Mouse (Mus musculus): ENCODE data around the gene Chd2. TPM values are rescaled to one million over a fixed set of nuclear protein-coding genes. Genes with fewer than 3 reads are reported as not detected.

The Chd2 gene
- polyA plus RNA-seq, 1 experiment from 2014 or later = 50.5 TPM

- Histone ChIP-seq H3K27me3 (replicated peaks; ENCODE audit: control insufficient read depth, insufficient read depth, low read length) (no peaks in the 10 kb centered on the region), H3K36me3 (ENCODE audit: control insufficient read depth, insufficient read depth, low read length) (peaks cover 93% of the 10 kb centered on the region), H3K9ac (ENCODE audit: low read length) (no peak overlapping the region), H3K9me3 (ENCODE audit: control insufficient read depth, low read length) (no peaks in the 10 kb centered on the region), H3K4me2 (ENCODE audit: low read length) (no peak overlapping the region), H3K4me1 (replicated peaks; ENCODE audit: control insufficient read depth, insufficient read depth, low read length) (no peaks in the 10 kb centered on the region), H3K27ac (ENCODE audit: low read depth) (no peak overlapping the region), H3K4me3 (ENCODE audit: low read depth, low read length) (no peak overlapping the region)
- no peak for ATAC-seq (replicated peaks; ENCODE audit: low FRiP score, low TSS enrichment, low read depth)
- DNase-seq (ENCODE audit: low spot score) = no peak
- 89% methylated on average over 2 of the region's 2 CpGs for WGBS
Observed at GRCm38 (mm10) chr7:73498200-73498599, 43.4 kb downstream of the Chd2 start.

- no peak overlapping the region for H3K4me2 ChIP-seq (ENCODE audit: low read length)
- peaks cover 93% of the 10 kb centered on the region for H3K36me3 ChIP-seq (ENCODE audit: control insufficient read depth, insufficient read depth, low read length)
- H3K27ac ChIP-seq (ENCODE audit: low read depth) = no peak overlapping the region
- no peaks in the 10 kb centered on the region for H3K27me3 ChIP-seq (replicated peaks; ENCODE audit: control insufficient read depth, insufficient read depth, low read length)
- 69% methylated on average over 5 of the region's 5 CpGs for WGBS
- H3K9me3 ChIP-seq (ENCODE audit: control insufficient read depth, low read length) = no peaks in the 10 kb centered on the region
- H3K4me3 ChIP-seq (ENCODE audit: low read depth, low read length) = no peak overlapping the region
- no peaks in the 10 kb centered on the region for H3K4me1 ChIP-seq (replicated peaks; ENCODE audit: control insufficient read depth, insufficient read depth, low read length)
- ATAC-seq (replicated peaks; ENCODE audit: low FRiP score, low TSS enrichment, low read depth) = no peak
- DNase-seq (ENCODE audit: low spot score) = no peak
- H3K9ac ChIP-seq (ENCODE audit: low read length) = no peak overlapping the region
Observed at GRCm38 (mm10) chr7:73489261-73489660, 52.4 kb downstream of the Chd2 start.

- WGBS = 75% methylated on average over 6 of the region's 6 CpGs
- H3K36me3 ChIP-seq (ENCODE audit: control insufficient read depth, insufficient read depth, low read length) = peaks cover 92% of the 10 kb centered on the region
- H3K9me3 ChIP-seq (ENCODE audit: control insufficient read depth, low read length) = no peaks in the 10 kb centered on the region
- H3K27me3 ChIP-seq (replicated peaks; ENCODE audit: control insufficient read depth, insufficient read depth, low read length) = no peaks in the 10 kb centered on the region
- ATAC-seq (replicated peaks; ENCODE audit: low FRiP score, low TSS enrichment, low read depth) (no peak), DNase-seq (ENCODE audit: low spot score) (no peak)
- no peak overlapping the region for H3K4me2 ChIP-seq (ENCODE audit: low read length)
- no peaks in the 10 kb centered on the region for H3K4me1 ChIP-seq (replicated peaks; ENCODE audit: control insufficient read depth, insufficient read depth, low read length)
- H3K27ac ChIP-seq (ENCODE audit: low read depth) = no peak overlapping the region
- H3K9ac ChIP-seq (ENCODE audit: low read length) = no peak overlapping the region
- no peak overlapping the region for H3K4me3 ChIP-seq (ENCODE audit: low read depth, low read length)
Observed at GRCm38 (mm10) chr7:73481094-73481493, 60.5 kb downstream of the Chd2 start.

- Histone ChIP-seq H3K27me3 (replicated peaks; ENCODE audit: control insufficient read depth, insufficient read depth, low read length) (no peaks in the 10 kb centered on the region), H3K4me2 (ENCODE audit: low read length) (no peak overlapping the region), H3K4me3 (ENCODE audit: low read depth, low read length) (no peak overlapping the region), H3K9me3 (ENCODE audit: control insufficient read depth, low read length) (no peaks in the 10 kb centered on the region), H3K36me3 (ENCODE audit: control insufficient read depth, insufficient read depth, low read length) (peaks cover 95% of the 10 kb centered on the region), H3K27ac (ENCODE audit: low read depth) (no peak overlapping the region), H3K4me1 (replicated peaks; ENCODE audit: control insufficient read depth, insufficient read depth, low read length) (no peaks in the 10 kb centered on the region), H3K9ac (ENCODE audit: low read length) (no peak overlapping the region)
- ATAC-seq (replicated peaks; ENCODE audit: low FRiP score, low TSS enrichment, low read depth) (no peak), DNase-seq (ENCODE audit: low spot score) (no peak)
- 56% methylated on average over 3 of the region's 3 CpGs for WGBS
Observed at GRCm38 (mm10) chr7:73479506-73479905, 62.1 kb downstream of the Chd2 start.

GRCm38 (mm10) chr7:73478157-73479058 lies 63.2 kb downstream of the Chd2 start:
- DNase-seq (ENCODE audit: low spot score) (no peak), ATAC-seq (replicated peaks; ENCODE audit: low FRiP score, low TSS enrichment, low read depth) (no peak)
- Histone ChIP-seq H3K4me3 (ENCODE audit: low read depth, low read length) (no peak overlapping the region), H3K9me3 (ENCODE audit: control insufficient read depth, low read length) (no peaks in the 10 kb centered on the region), H3K9ac (ENCODE audit: low read length) (no peak overlapping the region), H3K4me1 (replicated peaks; ENCODE audit: control insufficient read depth, insufficient read depth, low read length) (no peaks in the 10 kb centered on the region), H3K27ac (ENCODE audit: low read depth) (no peak overlapping the region), H3K36me3 (ENCODE audit: control insufficient read depth, insufficient read depth, low read length) (peaks cover 98% of the 10 kb centered on the region), H3K4me2 (ENCODE audit: low read length) (no peak overlapping the region), H3K27me3 (replicated peaks; ENCODE audit: control insufficient read depth, insufficient read depth, low read length) (no peaks in the 10 kb centered on the region)
- 72% methylated on average over 11 of the region's 11 CpGs for WGBS

- Histone ChIP-seq H3K9ac (ENCODE audit: low read length) (no peak overlapping the region), H3K27me3 (replicated peaks; ENCODE audit: control insufficient read depth, insufficient read depth, low read length) (no peaks in the 10 kb centered on the region), H3K27ac (ENCODE audit: low read depth) (no peak overlapping the region), H3K4me3 (ENCODE audit: low read depth, low read length) (no peak overlapping the region), H3K36me3 (ENCODE audit: control insufficient read depth, insufficient read depth, low read length) (peaks cover 94% of the 10 kb centered on the region), H3K4me2 (ENCODE audit: low read length) (no peak overlapping the region), H3K9me3 (ENCODE audit: control insufficient read depth, low read length) (no peaks in the 10 kb centered on the region), H3K4me1 (replicated peaks; ENCODE audit: control insufficient read depth, insufficient read depth, low read length) (no peaks in the 10 kb centered on the region)
- DNase-seq (ENCODE audit: low spot score) (no peak), ATAC-seq (replicated peaks; ENCODE audit: low FRiP score, low TSS enrichment, low read depth) (no peak)
- 81% methylated on average over 3 of the region's 3 CpGs for WGBS
Observed at GRCm38 (mm10) chr7:73467741-73468140, 73.9 kb downstream of the Chd2 start.

- no peak for DNase-seq (ENCODE audit: low spot score)
- no peak for ATAC-seq (replicated peaks; ENCODE audit: low FRiP score, low TSS enrichment, low read depth)
- WGBS = 78% methylated on average over 2 of the region's 2 CpGs
- no peaks in the 10 kb centered on the region for H3K4me1 ChIP-seq (replicated peaks; ENCODE audit: control insufficient read depth, insufficient read depth, low read length)
- no peak overlapping the region for H3K4me2 ChIP-seq (ENCODE audit: low read length)
- no peak overlapping the region for H3K9ac ChIP-seq (ENCODE audit: low read length)
- peaks cover 95% of the 10 kb centered on the region for H3K36me3 ChIP-seq (ENCODE audit: control insufficient read depth, insufficient read depth, low read length)
- no peak overlapping the region for H3K27ac ChIP-seq (ENCODE audit: low read depth)
- H3K4me3 ChIP-seq (ENCODE audit: low read depth, low read length) = no peak overlapping the region
- no peaks in the 10 kb centered on the region for H3K27me3 ChIP-seq (replicated peaks; ENCODE audit: control insufficient read depth, insufficient read depth, low read length)
- H3K9me3 ChIP-seq (ENCODE audit: control insufficient read depth, low read length) = no peaks in the 10 kb centered on the region
Observed at GRCm38 (mm10) chr7:73463546-73463945, 78.1 kb downstream of the Chd2 start.

GRCm38 (mm10) chr7:73454113-73454512 lies 87.5 kb downstream of the Chd2 start:
- no peak overlapping the region for H3K4me3 ChIP-seq (ENCODE audit: low read depth, low read length)
- peaks cover 100% of the 10 kb centered on the region for H3K36me3 ChIP-seq (ENCODE audit: control insufficient read depth, insufficient read depth, low read length)
- 94% methylated on average over 12 of the region's 12 CpGs for WGBS
- no peak for DNase-seq (ENCODE audit: low spot score)
- H3K4me1 ChIP-seq (replicated peaks; ENCODE audit: control insufficient read depth, insufficient read depth, low read length) = no peaks in the 10 kb centered on the region
- H3K27ac ChIP-seq (ENCODE audit: low read depth) = no peak overlapping the region
- H3K4me2 ChIP-seq (ENCODE audit: low read length) = no peak overlapping the region
- no peak overlapping the region for H3K9ac ChIP-seq (ENCODE audit: low read length)
- no peaks in the 10 kb centered on the region for H3K9me3 ChIP-seq (ENCODE audit: control insufficient read depth, low read length)
- H3K27me3 ChIP-seq (replicated peaks; ENCODE audit: control insufficient read depth, insufficient read depth, low read length) = no peaks in the 10 kb centered on the region
- no peak for ATAC-seq (replicated peaks; ENCODE audit: low FRiP score, low TSS enrichment, low read depth)
